Mouse (Mus musculus) MEL (cell line): ENCODE measurements around the gene Vps13d. TPM values are rescaled to one million over a fixed set of nuclear protein-coding genes. Genes with fewer than 3 reads are reported as not detected.

Experiments
- DNase-seq: peaks from one replicate; pipeline ENCODE4 v3.0.0; 2011; ENCODE audit warnings: low read depth, low spot score
- H3K27ac ChIP-seq: 2 replicates; pipeline ENCODE4 v1.5.1; 2012; ENCODE audit warnings: low read depth, mild to moderate bottlenecking, control low read depth, low read length, moderate library complexity; ENCODE audit not compliant: control insufficient read depth
- H3K27me3 ChIP-seq, 2 experiments: fragments of 150-350 bp in 1 of 2; sonication (generic) in 1 of 2; 2 replicates each; pipeline ENCODE4 v1.6.1; 2012; ENCODE audit warnings: low read length in 2 of 2, mild to moderate bottlenecking in 2 of 2, improper control_type of control experiment in 1 of 2, moderate library complexity in 1 of 2; ENCODE audit not compliant: insufficient read depth in 2 of 2, control insufficient read depth in 1 of 2
- H3K36me3 ChIP-seq, 2 experiments: 2 replicates each; pipeline ENCODE4 v1.6.1; 2012 to 2014; ENCODE audit warnings: low read length in 2 of 2, improper control_type of control experiment in 1 of 2, inconsistent platforms in 1 of 2, mild to moderate bottlenecking in 1 of 2; ENCODE audit not compliant: insufficient read depth in 2 of 2, control insufficient read depth in 1 of 2
- H3K4me1 ChIP-seq, 2 experiments: fragments of 150-350 bp in 1 of 2; sonication (generic) in 1 of 2; 2 replicates each; pipeline ENCODE4 v1.6.1; 2012; ENCODE audit warnings: low read length in 2 of 2, improper control_type of control experiment in 1 of 2, mild to moderate bottlenecking in 1 of 2; ENCODE audit not compliant: insufficient read depth in 2 of 2, control insufficient read depth in 1 of 2
- H3K4me3 ChIP-seq, 2 experiments: fragments of 150-350 bp in 1 of 2; sonication (generic) in 1 of 2; 2 replicates each; pipeline ENCODE4 v1.5.1; 2012; ENCODE audit warnings: low read depth in 2 of 2, low read length in 2 of 2, mild to moderate bottlenecking in 2 of 2, moderate library complexity in 2 of 2, control low read depth in 1 of 2, improper control_type of control experiment in 1 of 2; ENCODE audit not compliant: control insufficient read depth in 1 of 2, insufficient read depth in 1 of 2
- H3K79me2 ChIP-seq: 2 replicates; pipeline ENCODE4 v1.6.1; 2012; ENCODE audit warnings: mild to moderate bottlenecking, low read length, moderate library complexity; ENCODE audit not compliant: control insufficient read depth, poor library complexity, insufficient read depth
- H3K9ac ChIP-seq: 2 replicates; pipeline ENCODE4 v1.6.1; 2012; ENCODE audit warnings: low read depth, mild to moderate bottlenecking, control low read depth, low read length, moderate library complexity; ENCODE audit not compliant: control insufficient read depth, poor library complexity, severe bottlenecking
- H3K9me3 ChIP-seq: fragments of 150-350 bp; sonication (generic); replicated peaks from 2 replicates; pipeline ENCODE4 v1.6.1; 2012; ENCODE audit warnings: mild to moderate bottlenecking, low read length, improper control_type of control experiment, moderate library complexity; ENCODE audit not compliant: insufficient read depth
- CHD2 ChIP-seq: IDR thresholded peaks from 2 replicates; pipeline ENCODE4 v1.6.1; 2011; ENCODE audit warnings: low read length, improper control_type of control experiment
- CTCF ChIP-seq, 3 experiments: IDR thresholded peaks in 2 of 3; conservative IDR thresholded peaks in 1 of 3; 2 replicates each; pipeline ENCODE4 v1.5.1; 2011 to 2012; ENCODE audit warnings: low read length in 3 of 3, low read depth in 2 of 3, mild to moderate bottlenecking in 2 of 3, improper control_type of control experiment in 1 of 3, inconsistent platforms in 1 of 3, mixed read lengths in 1 of 3, moderate library complexity in 1 of 3; ENCODE audit not compliant: control insufficient read depth in 1 of 3, insufficient read depth in 1 of 3, poor library complexity in 1 of 3, severe bottlenecking in 1 of 3
- E2F4 ChIP-seq: IDR thresholded peaks from 2 replicates; pipeline ENCODE4 v1.6.1; 2011; ENCODE audit warnings: low read depth, low read length, improper control_type of control experiment, borderline replicate concordance
- ETS1 ChIP-seq: IDR thresholded peaks from 2 replicates; pipeline ENCODE4 v1.6.1; 2012; ENCODE audit warnings: low read depth, mild to moderate bottlenecking, inconsistent platforms, low read length, improper control_type of control experiment, moderate library complexity
- JUND ChIP-seq: IDR thresholded peaks from 2 replicates; pipeline ENCODE4 v1.6.1; 2011; ENCODE audit warnings: low read depth, mild to moderate bottlenecking, improper control_type of control experiment, low read length
- KAT2A ChIP-seq: conservative IDR thresholded peaks from 2 replicates; pipeline ENCODE4 v1.6.1; 2012; ENCODE audit warnings: low read depth, low read length, improper control_type of control experiment, inconsistent platforms
- MAFK ChIP-seq: IDR thresholded peaks from 2 replicates; pipeline ENCODE4 v1.6.1; 2011; ENCODE audit warnings: low read depth, mild to moderate bottlenecking, low read length, improper control_type of control experiment, borderline replicate concordance
- MAX ChIP-seq: IDR thresholded peaks from 2 replicates; pipeline ENCODE4 v1.6.1; 2011; ENCODE audit warnings: low read length, improper control_type of control experiment
- MAZ ChIP-seq: IDR thresholded peaks from 2 replicates; pipeline ENCODE4 v1.6.1; 2012; ENCODE audit warnings: low read depth, mild to moderate bottlenecking, inconsistent platforms, low read length, improper control_type of control experiment
- MXI1 ChIP-seq: IDR thresholded peaks from 2 replicates; pipeline ENCODE4 v1.6.1; 2011; ENCODE audit warnings: mild to moderate bottlenecking, low read depth, low read length, improper control_type of control experiment
- MYB ChIP-seq: IDR thresholded peaks from 2 replicates; pipeline ENCODE4 v1.6.1; 2011; ENCODE audit warnings: mild to moderate bottlenecking, low read depth, low read length, improper control_type of control experiment
- MYC ChIP-seq: IDR thresholded peaks from 2 replicates; pipeline ENCODE4 v1.6.1; 2011; ENCODE audit warnings: low read depth, mild to moderate bottlenecking, low read length, improper control_type of control experiment, moderate library complexity
- NRF1 ChIP-seq: IDR thresholded peaks from 2 replicates; pipeline ENCODE4 v1.6.1; 2014; ENCODE audit warnings: low read depth, mild to moderate bottlenecking, inconsistent platforms, low read length, improper control_type of control experiment, moderate library complexity; ENCODE audit not compliant: poor library complexity, insufficient read depth, severe bottlenecking
- POLR2A ChIP-seq, 2 experiments: IDR thresholded peaks; 2 replicates each; pipeline ENCODE4 v1.6.1; 2011 to 2012; ENCODE audit warnings: low read length in 2 of 2, mild to moderate bottlenecking in 2 of 2, control low read depth in 1 of 2, improper control_type of control experiment in 1 of 2, low read depth in 1 of 2, moderate library complexity in 1 of 2; ENCODE audit not compliant: control insufficient read depth in 1 of 2, insufficient read depth in 1 of 2, poor library complexity in 1 of 2
- POLR2AphosphoS2 ChIP-seq: IDR thresholded peaks from 2 replicates; pipeline ENCODE4 v1.6.1; 2011; ENCODE audit warnings: low read length, improper control_type of control experiment
- RAD21 ChIP-seq: IDR thresholded peaks from 2 replicates; pipeline ENCODE4 v1.6.1; 2011; ENCODE audit warnings: mild to moderate bottlenecking, low read depth, low read length, improper control_type of control experiment
- RCOR1 ChIP-seq: IDR thresholded peaks from 2 replicates; pipeline ENCODE4 v1.6.1; 2012; ENCODE audit warnings: low read depth, mild to moderate bottlenecking, inconsistent platforms, low read length, improper control_type of control experiment
- SMC3 ChIP-seq: IDR thresholded peaks from 2 replicates; pipeline ENCODE4 v1.6.1; 2011; ENCODE audit warnings: low read depth, low read length, improper control_type of control experiment
- TBP ChIP-seq: IDR thresholded peaks from 2 replicates; pipeline ENCODE4 v1.8.0; 2011; ENCODE audit warnings: low read depth, low read length, improper control_type of control experiment
- USF1 ChIP-seq: IDR thresholded peaks from 2 replicates; pipeline ENCODE4 v1.6.1; 2014; ENCODE audit warnings: low read depth, mild to moderate bottlenecking, inconsistent platforms, low read length, improper control_type of control experiment, moderate library complexity
- USF2 ChIP-seq, 2 experiments: IDR thresholded peaks; 2 replicates each; pipeline ENCODE4 v1.6.1; 2011 to 2012; ENCODE audit warnings: improper control_type of control experiment in 2 of 2, low read length in 2 of 2, borderline replicate concordance in 1 of 2, inconsistent platforms in 1 of 2, low read depth in 1 of 2, mild to moderate bottlenecking in 1 of 2; ENCODE audit not compliant: insufficient read depth in 1 of 2
- ZKSCAN1 ChIP-seq: IDR thresholded peaks from 2 replicates; pipeline ENCODE4 v1.6.1; 2012; ENCODE audit warnings: low read depth, mild to moderate bottlenecking, inconsistent platforms, low read length, improper control_type of control experiment, moderate library complexity
- ZMIZ1 ChIP-seq: IDR thresholded peaks from 2 replicates; pipeline ENCODE4 v1.6.1; 2012; ENCODE audit warnings: low read depth, mild to moderate bottlenecking, inconsistent platforms, low read length, improper control_type of control experiment, moderate library complexity
- polyA plus RNA-seq, 2 experiments: library from polyadenylated mRNA; stranded (reverse) in 1 of 2; unstranded in 1 of 2; fragments of >175 nt in 1 of 2; fragments of >200 nt in 1 of 2; gene quantifications; 2 replicates each; pipeline versions ENCODE4 v1.2.1 to v1.2.4; 2012; ENCODE audit warnings: low replicate concordance in 2 of 2, low read depth in 1 of 2; ENCODE audit not compliant: insufficient read length in 2 of 2, insufficient read depth in 1 of 2, missing spikeins in 1 of 2
- total RNA-seq: library from RNA; depleted of rRNA; stranded (reverse); fragments of 300-350 nt; gene quantifications from 2 replicates; pipeline ENCODE4 v1.2.3, GENCODE M21; 2012

The Vps13d gene
- total and polyA plus RNA-seq, 3 experiments = 8.9 to 14.5 (median 13.2) TPM

- peaks cover 4 to 18% of the 10 kb centered on the region in 2 experiments; a peak in 3 of 4 replicates for H3K36me3 ChIP-seq
- no peaks in the 10 kb centered on the region for H3K27me3 ChIP-seq
- no peak overlapping the region for H3K4me3 ChIP-seq
- H3K4me1 ChIP-seq = peaks cover 10 to 14% of the 10 kb centered on the region in 2 experiments
- no peak overlapping the region for H3K9ac ChIP-seq
- TF ChIP-seq CTCF (IDR thresholded peaks at IDR 0.05 in 2 of 3, conservative IDR thresholded peaks at IDR 0.05 in 1 of 3; ENCODE audit: control insufficient read depth in 1 of 3, insufficient read depth in 1 of 3, low read depth in 2 of 3, low read length in 3 of 3, poor library complexity in 1 of 3, severe bottlenecking in 1 of 3) = no peak
- TF ChIP-seq MAX = no peak
- TF ChIP-seq CHD2 = no peak
- TF ChIP-seq RAD21 = no peak
- no peak for TF ChIP-seq ETS1
- TF ChIP-seq USF2 (IDR thresholded peaks at IDR 0.05; ENCODE audit: borderline replicate concordance in 1 of 2, insufficient read depth in 1 of 2, low read depth in 1 of 2, low read length in 2 of 2) = no peak
- TF ChIP-seq NRF1 = no peak
- no peak for TF ChIP-seq ZMIZ1
- TF ChIP-seq USF1 = no peak
- TF ChIP-seq MAFK = no peak
- no peak for TF ChIP-seq KAT2A
- TF ChIP-seq MYB = no peak
- no peak for TF ChIP-seq ZKSCAN1
- TF ChIP-seq MAZ = no peak
- no peak for TF ChIP-seq E2F4
- no peak overlapping the region for H3K27ac ChIP-seq
- H3K79me2 ChIP-seq = peaks cover 22% of the 10 kb centered on the region
- DNase-seq = no peak
- no peaks in the 10 kb centered on the region for H3K9me3 ChIP-seq
Observed at GRCm38 (mm10) chr4:145192686-145193085, 2.1 kb downstream of the Vps13d start.

- H3K9me3 ChIP-seq = no peaks in the 10 kb centered on the region
- DNase-seq = no peak
- H3K9ac ChIP-seq = no peak overlapping the region
- no peak overlapping the region for H3K4me3 ChIP-seq
- H3K27me3 ChIP-seq = no peaks in the 10 kb centered on the region
- H3K4me1 ChIP-seq = peaks cover 19 to 22% of the 10 kb centered on the region in 2 experiments
- H3K36me3 ChIP-seq = peaks cover 4 to 24% of the 10 kb centered on the region in 2 experiments; a peak in 3 of 4 replicates
- no peak overlapping the region for H3K27ac ChIP-seq
- no peak for TF ChIP-seq SMC3
- no peak for TF ChIP-seq RCOR1
- TF ChIP-seq POLR2A (IDR thresholded peaks at IDR 0.05; ENCODE audit: control insufficient read depth in 1 of 2, insufficient read depth in 1 of 2, low read depth in 1 of 2, low read length in 2 of 2, poor library complexity in 1 of 2) = no peak
- no peak for TF ChIP-seq CTCF (IDR thresholded peaks at IDR 0.05 in 2 of 3, conservative IDR thresholded peaks at IDR 0.05 in 1 of 3; ENCODE audit: control insufficient read depth in 1 of 3, insufficient read depth in 1 of 3, low read depth in 2 of 3, low read length in 3 of 3, poor library complexity in 1 of 3, severe bottlenecking in 1 of 3)
- no peak for TF ChIP-seq CHD2
- no peak for TF ChIP-seq ZKSCAN1
- no peak for TF ChIP-seq TBP
- TF ChIP-seq POLR2AphosphoS2 = no peak
- no peak for TF ChIP-seq MXI1
- TF ChIP-seq JUND = no peak
- no peak for TF ChIP-seq E2F4
- no peak for TF ChIP-seq ETS1
- TF ChIP-seq MYB = no peak
- no peak for TF ChIP-seq MYC
- peaks cover 13% of the 10 kb centered on the region for H3K79me2 ChIP-seq
Observed at GRCm38 (mm10) chr4:145188561-145188960, 6.2 kb downstream of the Vps13d start.
